Mouse (Mus musculus): ENCODE measurements around the gene Bcl2l10. TPM values are rescaled to one million over a fixed set of nuclear protein-coding genes. Genes with fewer than 3 reads are reported as not detected.

Bcl2l10 gene
- total and polyA plus RNA-seq, 2 experiments from 2014 or later = not detected

DNA sequence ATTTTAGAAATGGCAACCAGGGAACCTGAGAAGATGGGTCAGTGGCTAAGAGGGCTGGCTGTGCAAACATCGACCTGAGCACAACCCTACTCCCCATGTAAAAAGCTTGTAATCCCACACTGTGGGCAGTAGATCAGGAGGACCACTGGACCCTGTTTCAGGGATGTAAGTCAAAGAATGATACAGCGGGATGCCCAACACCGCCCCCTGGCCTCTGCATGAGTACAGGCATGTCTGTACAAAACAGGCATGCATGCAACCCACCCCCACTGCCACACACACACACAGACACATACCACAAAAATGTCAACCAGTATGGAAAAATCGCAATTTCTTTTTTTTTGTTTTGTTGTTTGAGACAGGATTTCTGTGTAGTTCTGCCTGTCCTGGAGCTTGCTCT, 51.5 kb downstream of the Bcl2l10 start:
- Histone ChIP-seq H3K27me3 (ENCODE audit: insufficient read depth, low read length) (no peaks in the 10 kb centered on the region), H3K4me3 (ENCODE audit: low read depth, low read length) (no peak overlapping the region), H3K9me3 (ENCODE audit: low read length) (no peaks in the 10 kb centered on the region), H3K27ac (ENCODE audit: low read depth, low read length) (no peak overlapping the region), H3K4me1 (ENCODE audit: insufficient read depth, low read length) (0 out of 2 replicates have a peak, but pooled peaks cover 4% of the 10 kb centered on the region), H3K4me2 (ENCODE audit: low read depth, low read length, poor library complexity, severe bottlenecking) (no peak overlapping the region), H3K36me3 (ENCODE audit: insufficient read depth, low read length) (peaks cover 17% of the 10 kb centered on the region), H3K9ac (replicated peaks; ENCODE audit: low read length, poor library complexity, severe bottlenecking) (no peak overlapping the region)
- WGBS = 93% methylated on average over 4 of the region's 4 CpGs
- DNase-seq (ENCODE audit: low spot score) (no peak), ATAC-seq (ENCODE audit: low FRiP score) (no peak)
- peak; percentile 32 for TF ChIP-seq CTCF (IDR thresholded peaks at IDR 0.05)

DNA sequence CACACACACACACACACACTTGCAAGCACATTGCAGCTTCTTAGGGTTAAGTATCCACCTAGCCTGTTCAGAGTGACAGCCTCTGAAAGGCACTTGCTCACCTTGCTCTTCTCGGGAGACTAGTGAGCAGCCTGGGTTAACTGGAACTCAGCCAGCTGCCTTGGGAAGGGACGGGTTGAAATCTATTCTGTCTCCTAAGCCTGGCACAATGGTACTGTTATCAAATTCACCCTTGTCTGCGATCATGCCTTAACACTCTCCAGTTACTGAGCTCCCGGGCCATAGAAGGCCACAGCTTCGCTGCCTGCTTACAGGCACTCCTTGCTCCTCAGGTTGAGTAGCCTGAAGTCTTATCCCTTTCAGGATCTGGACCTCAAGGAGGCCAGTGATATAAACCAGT, 53.1 kb downstream of the Bcl2l10 start:
- TF ChIP-seq CTCF (IDR thresholded peaks at IDR 0.05) = no peak
- Histone ChIP-seq H3K4me3 (ENCODE audit: low read depth, low read length) (no peak overlapping the region), H3K27ac (ENCODE audit: low read depth, low read length) (no peak overlapping the region), H3K9ac (replicated peaks; ENCODE audit: low read length, poor library complexity, severe bottlenecking) (no peak overlapping the region), H3K36me3 (ENCODE audit: insufficient read depth, low read length) (peaks cover 9% of the 10 kb centered on the region), H3K27me3 (ENCODE audit: insufficient read depth, low read length) (no peaks in the 10 kb centered on the region), H3K4me1 (ENCODE audit: insufficient read depth, low read length) (0 out of 2 replicates have a peak, but pooled peaks cover 4% of the 10 kb centered on the region), H3K9me3 (ENCODE audit: low read length) (no peaks in the 10 kb centered on the region), H3K4me2 (ENCODE audit: low read depth, low read length, poor library complexity, severe bottlenecking) (no peak overlapping the region)
- ATAC-seq (ENCODE audit: low FRiP score) (no peak), DNase-seq (ENCODE audit: low spot score) (no peak)
- 57% methylated on average over 5 of the region's 5 CpGs for whole genome bisulfite sequencing

Other genes with a start within 250 kb of the Bcl2l10 start
- 0.22 and 0.61 TPM in 2 replicates for gene Myo5c, start 115.7 kb upstream of the Bcl2l10 start, total RNA-seq (2014; rRNA removed)
- gene Myo5c, start 115.7 kb upstream of the Bcl2l10 start, polyA plus RNA-seq (2015; fragmentation: Nextera tagmentation; extraction: Ambion mirVana) = 0.36 and 0.62 TPM in 2 replicates
- gene Gnb5, start 41.5 kb upstream of the Bcl2l10 start, total RNA-seq (2014; rRNA removed) = 76.9 and 79.4 TPM in 2 replicates
- 97.2 and 97.5 TPM in 2 replicates for gene Gnb5, start 41.5 kb upstream of the Bcl2l10 start, polyA plus RNA-seq (2015; fragmentation: Nextera tagmentation; extraction: Ambion mirVana)
- 164 and 181 TPM in 2 replicates for gene Mapk6, start 62.2 kb downstream of the Bcl2l10 start, total RNA-seq (2014; rRNA removed)
- 103 and 109 TPM in 2 replicates for gene Mapk6, start 62.2 kb downstream of the Bcl2l10 start, polyA plus RNA-seq (2015; fragmentation: Nextera tagmentation; extraction: Ambion mirVana)
- gene Leo1, start 93.8 kb downstream of the Bcl2l10 start, total RNA-seq (2014; rRNA removed) = 27.7 and 27.8 TPM in 2 replicates
- 43.0 and 45.0 TPM in 2 replicates for gene Leo1, start 93.8 kb downstream of the Bcl2l10 start, polyA plus RNA-seq (2015; fragmentation: Nextera tagmentation; extraction: Ambion mirVana)
- 35.8 and 45.4 TPM in 2 replicates for gene Tmod3, start 211.9 kb downstream of the Bcl2l10 start, total RNA-seq (2014; rRNA removed)
- 64.0 and 65.5 TPM in 2 replicates for gene Tmod3, start 211.9 kb downstream of the Bcl2l10 start, polyA plus RNA-seq (2015; fragmentation: Nextera tagmentation; extraction: Ambion mirVana)